Mouse (Mus musculus) bone marrow, adult 2 months (tissue): ENCODE results near the gene Ccr1.

Experiments used
- CTCF ChIP-seq: fragments of 200-500 bp; IDR thresholded peaks from 2 replicates; pipeline ENCODE4 v1.5.1; 2011; ENCODE audit warnings: low read length, control low read depth; ENCODE audit not compliant: control insufficient read depth, insufficient read depth
- POLR2A ChIP-seq: fragments of 200-500 bp; IDR thresholded peaks from 2 replicates; pipeline ENCODE4 v1.6.1; 2011; ENCODE audit warnings: low read depth, mild to moderate bottlenecking, control low read depth, low read length, borderline replicate concordance; ENCODE audit not compliant: control insufficient read depth

DNA sequence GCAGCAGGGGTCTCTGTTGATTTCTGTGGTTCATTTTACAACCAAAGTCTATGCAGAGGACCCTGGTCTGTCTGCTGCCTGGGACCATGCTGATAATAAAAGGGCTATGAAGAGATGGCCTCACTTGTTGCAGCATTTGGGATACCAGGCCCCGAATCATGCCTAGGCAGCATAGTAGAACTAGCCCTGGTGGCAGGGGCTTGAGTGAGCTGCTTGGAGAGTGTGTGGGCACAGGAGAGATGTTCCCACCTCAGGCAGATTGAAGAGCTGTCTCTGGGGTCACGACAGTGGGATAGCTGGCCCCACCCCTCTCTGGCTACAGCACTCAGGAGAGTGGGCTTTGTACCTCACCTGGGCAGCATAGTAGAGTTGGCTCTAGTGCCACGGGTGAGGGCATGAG is 38.0 kb downstream of the Ccr1 start:
- TF ChIP-seq CTCF = no peak
- no peak for TF ChIP-seq POLR2A
